Mouse (Mus musculus) intestine, embryonic 16.5 days (tissue): ENCODE data around the gene Klhl13. TPM values are rescaled to one million over a fixed set of nuclear protein-coding genes. Genes with fewer than 3 reads are reported as not detected.

Experiments used
- ATAC-seq: fragments of 200-750 bp; cut with Nextera tagmentation; 2 replicates; pipeline ENCODE4 v1.8.0; 2017; ENCODE audit warnings: moderate TSS enrichment, moderate library complexity
- H3K27ac ChIP-seq: fragments of 300-500 bp; sonication (generic); 2 replicates; pipeline ENCODE4 v1.5.1; 2014; ENCODE audit warnings: mild to moderate bottlenecking, low read length
- H3K27me3 ChIP-seq: fragments of 300-500 bp; sonication (generic); replicated peaks from 2 replicates; pipeline ENCODE4 v1.6.1; 2014; ENCODE audit warnings: low read length, control low read depth, mixed read lengths; ENCODE audit not compliant: control insufficient read depth, insufficient read depth
- H3K36me3 ChIP-seq: fragments of 300-500 bp; sonication (generic); 2 replicates; pipeline ENCODE4 v1.6.1; 2014; ENCODE audit warnings: low read length, control low read depth; ENCODE audit not compliant: control insufficient read depth, insufficient read depth
- H3K4me1 ChIP-seq: fragments of 300-500 bp; sonication (generic); 2 replicates; pipeline ENCODE4 v1.6.1; 2014; ENCODE audit warnings: low read length, control low read depth, mixed read lengths; ENCODE audit not compliant: control insufficient read depth, insufficient read depth
- H3K4me2 ChIP-seq: fragments of 300-500 bp; sonication (generic); 2 replicates; pipeline ENCODE4 v1.6.1; 2014; ENCODE audit warnings: low read depth, low read length, control low read depth
- H3K4me3 ChIP-seq: fragments of 300-500 bp; sonication (generic); 2 replicates; pipeline ENCODE4 v1.5.1; 2014; ENCODE audit warnings: mild to moderate bottlenecking, low read length
- H3K9ac ChIP-seq: fragments of 300-500 bp; sonication (generic); 2 replicates; pipeline ENCODE4 v1.6.1; 2014; ENCODE audit warnings: low read depth, low read length
- H3K9me3 ChIP-seq: fragments of 300-500 bp; sonication (generic); 2 replicates; pipeline ENCODE4 v1.6.1; 2016; ENCODE audit warnings: low read length, control low read depth; ENCODE audit not compliant: control insufficient read depth
- WGBS: fragments of 180-500 bp; shearing (Covaris S2); extraction: QIAGEN DNeasy Blood & Tissue Kit; methylation state at CpG from one replicate; pipeline ENCODE4 v1.1.7; 2014; 5-methylcytosine and 5-hydroxymethylcytosine counted together
- polyA plus RNA-seq: library from polyadenylated mRNA; unstranded; fragments of >200 nt; fragmentation: Nextera tagmentation; extraction: Ambion mirVana; gene quantifications from 2 replicates; pipeline ENCODE4 v1.2.1, GENCODE M21; 2015

Klhl13 gene
- polyA plus RNA-seq, 1 experiment from 2014 or later, result 40.3 TPM

DNA sequence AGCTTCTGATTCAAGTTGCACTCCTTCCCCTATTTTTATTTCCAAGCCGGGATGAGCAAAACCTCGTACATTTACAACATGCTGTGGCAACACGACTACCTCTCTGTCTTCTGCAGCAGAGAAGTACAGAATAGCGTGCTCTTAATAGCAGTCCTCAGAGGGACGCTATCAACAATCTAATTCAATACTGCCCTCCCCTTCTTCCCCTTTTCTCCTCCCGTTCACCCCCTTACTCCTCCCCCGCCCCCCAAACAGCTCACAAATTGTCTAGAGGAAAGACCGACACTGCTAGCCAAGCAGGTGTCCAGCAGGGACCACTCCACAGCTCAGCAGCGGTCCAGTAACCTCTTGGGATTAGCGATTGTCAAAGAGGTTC is 79.5 kb downstream of the Klhl13 start:
- Histone ChIP-seq H3K36me3 (no peaks in the 10 kb centered on the region), H3K4me2 (no peak overlapping the region), H3K9me3 (no peaks in the 10 kb centered on the region), H3K4me3 (no peak overlapping the region), H3K27me3 (no peaks in the 10 kb centered on the region), H3K27ac (no peak overlapping the region), H3K4me1 (no peaks in the 10 kb centered on the region), H3K9ac (no peak overlapping the region)
- no peak for ATAC-seq
- WGBS, result 33% methylated on average over 10 of the region's 10 CpGs

DNA sequence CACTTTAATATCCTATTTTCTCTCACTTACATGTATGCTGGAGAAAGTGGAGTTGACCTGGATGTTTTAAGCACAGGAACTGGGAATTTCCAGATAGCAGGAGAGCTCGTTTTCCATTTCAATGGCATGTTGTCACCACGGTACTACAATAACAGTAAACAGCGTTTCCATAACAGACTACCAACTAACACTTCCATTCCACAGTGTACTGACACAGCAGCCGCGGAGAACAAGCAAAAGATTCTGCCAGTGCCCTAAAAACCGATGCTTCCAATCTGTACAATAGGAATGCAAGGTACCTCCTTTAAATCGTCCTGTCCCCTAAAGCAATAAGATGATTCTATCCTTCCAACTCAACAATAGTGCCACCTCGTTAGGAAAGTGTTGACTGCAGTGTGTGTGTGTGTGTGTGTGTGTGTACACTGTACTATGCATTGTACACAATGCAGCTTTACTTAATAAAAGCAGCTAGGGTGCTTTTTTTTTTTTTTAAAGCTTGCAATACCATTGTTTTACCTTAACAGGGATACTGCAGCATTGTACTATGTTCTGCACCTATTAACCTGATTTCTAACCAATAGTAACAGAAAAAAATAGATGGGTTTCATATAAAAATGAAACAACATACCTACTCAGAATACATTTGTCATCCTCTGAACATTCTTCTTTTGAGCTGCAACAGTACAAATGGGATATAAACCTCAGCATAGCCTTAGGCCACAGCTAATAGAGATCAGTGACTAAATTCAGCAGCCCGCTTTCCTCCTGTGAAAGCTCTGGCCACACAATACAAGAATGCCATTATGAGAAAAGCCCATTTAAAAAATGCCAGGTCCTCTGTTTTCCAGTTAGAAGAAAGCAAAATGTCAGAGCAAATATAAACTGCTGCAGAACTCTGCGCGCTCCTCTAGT is 80.1 kb downstream of the Klhl13 start:
- 63% methylated on average over 11 of the region's 11 CpGs for WGBS
- no peak for ATAC-seq
- no peak overlapping the region for H3K9ac ChIP-seq
- H3K4me3 ChIP-seq, result no peak overlapping the region
- no peaks in the 10 kb centered on the region for H3K36me3 ChIP-seq
- H3K4me1 ChIP-seq, result no peaks in the 10 kb centered on the region
- H3K4me2 ChIP-seq, result no peak overlapping the region
- no peaks in the 10 kb centered on the region for H3K27me3 ChIP-seq
- H3K9me3 ChIP-seq, result no peaks in the 10 kb centered on the region
- no peak overlapping the region for H3K27ac ChIP-seq

DNA sequence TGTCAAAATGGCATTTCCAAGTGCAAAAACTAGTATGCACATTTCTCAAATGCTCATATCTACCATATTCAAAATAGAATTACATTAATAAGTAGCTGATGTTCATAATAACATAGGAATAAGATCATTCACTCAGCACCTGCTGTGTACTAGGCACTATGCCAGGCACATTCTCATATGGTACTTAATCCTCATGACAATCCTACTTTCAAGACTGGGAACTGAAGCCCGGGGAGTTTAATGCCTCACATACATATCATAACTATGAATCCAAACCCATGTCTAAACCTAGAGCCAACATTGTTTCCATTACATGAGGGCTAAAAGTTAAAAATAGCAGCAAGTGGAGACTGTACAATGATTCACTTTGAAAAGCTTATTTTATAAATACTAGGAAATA is 97.3 kb downstream of the Klhl13 start:
- H3K9me3 ChIP-seq, result no peaks in the 10 kb centered on the region
- no peak overlapping the region for H3K4me3 ChIP-seq
- no peak overlapping the region for H3K9ac ChIP-seq
- H3K4me2 ChIP-seq, result no peak overlapping the region
- H3K27ac ChIP-seq, result no peak overlapping the region
- no peaks in the 10 kb centered on the region for H3K36me3 ChIP-seq
- H3K4me1 ChIP-seq, result no peaks in the 10 kb centered on the region
- WGBS, result 58% methylated on average over 1 of the region's 1 CpGs
- ATAC-seq, result no peak
- H3K27me3 ChIP-seq, result no peaks in the 10 kb centered on the region

DNA sequence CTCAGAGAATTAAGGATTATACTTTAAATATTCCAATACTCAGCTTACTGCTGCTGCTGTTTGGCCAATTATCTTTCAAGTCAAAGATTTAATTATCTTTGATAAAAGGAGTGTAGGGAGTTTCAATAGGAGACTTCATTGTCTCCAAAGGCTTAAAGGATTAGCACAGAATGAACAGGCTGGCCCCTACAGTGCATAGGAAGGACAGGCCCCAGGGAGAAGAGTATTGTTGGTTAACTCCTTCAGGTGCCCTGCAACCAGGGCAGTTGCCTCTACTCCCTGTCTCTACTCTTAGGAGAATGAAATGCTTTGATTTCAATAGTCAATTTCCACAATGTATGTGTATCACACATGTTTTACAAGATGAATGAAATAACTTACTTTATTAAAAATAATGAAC is 116.1 kb downstream of the Klhl13 start:
- ATAC-seq, result no peak
- Histone ChIP-seq H3K4me3 (no peak overlapping the region), H3K27me3 (no peaks in the 10 kb centered on the region), H3K27ac (no peak overlapping the region), H3K4me1 (no peaks in the 10 kb centered on the region), H3K36me3 (no peaks in the 10 kb centered on the region), H3K9me3 (no peaks in the 10 kb centered on the region), H3K4me2 (no peak overlapping the region), H3K9ac (no peak overlapping the region)
